In genomic region chr7:70362526-70363170, GRCm38 (mm10) we compare ENCODE assay signal across 7 mouse cellular contexts. TPM values are rescaled to one million over a fixed set of nuclear protein-coding genes. Genes with fewer than 3 reads are reported as not detected.
DNase-seq lines count a peak whose midpoint lies in the region; ATAC-seq and TF ChIP-seq lines count a peak whose summit lies in the region.

No protein-coding gene starts in this region.

- DNase-seq in NIH3T3 (ENCODE audit: low read depth), result peak; percentile 60
- DNase-seq in embryo, embryonic 11 days, result peak; percentile 64
- DNase-seq in liver, embryonic 14.5 days (ENCODE audit: low read depth in 3 of 3, low spot score in 3 of 3), result no peak
- no peak for DNase-seq in urinary bladder, adult 2 months (ENCODE audit: low spot score)
- no peak for DNase-seq in cerebellum, adult 9-10 months

- H3K4me1 ChIP-seq in hindbrain, embryonic 16.5 days (ENCODE audit: control insufficient read depth, insufficient read depth, low read depth, low read length), result no peaks in the 10 kb centered on the region; the same call in 1 of the 2 replicates
- no peaks in the 10 kb centered on the region for H3K4me1 ChIP-seq in liver, embryonic 14.5 days (replicated peaks; ENCODE audit: control insufficient read depth in 2 of 2, insufficient read depth in 2 of 2, low read length in 1 of 2)

- TF ChIP-seq EP300 in liver, embryonic 14.5 days (IDR thresholded peaks at IDR 0.05; ENCODE audit: low read depth), result no peak

- H3K4me2 ChIP-seq in hindbrain, embryonic 16.5 days (ENCODE audit: low read length), result peak overlapping the region; percentile 90
- H3K4me2 ChIP-seq in liver, embryonic 14.5 days (ENCODE audit: low read depth), result peak overlapping the region; percentile 42; the same call in 1 of the 2 replicates

- H3K27me3 ChIP-seq in hindbrain, embryonic 16.5 days (replicated peaks; ENCODE audit: control insufficient read depth, insufficient read depth, low read length), result 0 out of 2 replicates have a peak, but pooled peaks cover 2% of the 10 kb centered on the region
- H3K27me3 ChIP-seq in liver, embryonic 14.5 days (ENCODE audit: control insufficient read depth, insufficient read depth, low read length), result peaks cover 81% of the 10 kb centered on the region

- H3K27ac ChIP-seq in hindbrain, embryonic 16.5 days (ENCODE audit: low read depth, low read length), result peak overlapping the region; percentile 45; the same call in 1 of the 2 replicates
- H3K27ac ChIP-seq in liver, embryonic 14.5 days, result no peak overlapping the region

- H3K4me3 ChIP-seq in hindbrain, embryonic 16.5 days (ENCODE audit: low read length), result peak overlapping the region; percentile 77
- H3K4me3 ChIP-seq in liver, embryonic 14.5 days (ENCODE audit: insufficient read depth in 1 of 2, low read depth in 2 of 2, low read length in 2 of 2), result peak overlapping the region in 1 of 2 experiments; percentile 36; a peak in 1 of 4 replicates

- no peaks in the 10 kb centered on the region for H3K36me3 ChIP-seq in hindbrain, embryonic 16.5 days (ENCODE audit: control insufficient read depth, insufficient read depth, low read length)
- no peaks in the 10 kb centered on the region for H3K36me3 ChIP-seq in liver, embryonic 14.5 days (replicated peaks; ENCODE audit: control insufficient read depth, insufficient read depth, low read depth)

- 11% methylated on average over 12 of the region's 12 CpGs for WGBS in hindbrain, embryonic 16.5 days
- 6% methylated on average over 12 of the region's 12 CpGs for WGBS in liver, embryonic 14.5 days (ENCODE audit: insufficient replicate concordance)

- TF ChIP-seq CTCF in liver, embryonic 14.5 days (IDR thresholded peaks at IDR 0.05; ENCODE audit: low read depth), result no peak

- no peak for ATAC-seq in hindbrain, embryonic 16.5 days
- no peak for ATAC-seq in liver, embryonic 14.5 days (ENCODE audit: insufficient read depth)
- no peak for ATAC-seq in inflammation-experienced regulatory T-cells, adult 6 months

- H3K9ac ChIP-seq in hindbrain, embryonic 16.5 days (ENCODE audit: low read depth, low read length), result peak overlapping the region; percentile 21
- H3K9ac ChIP-seq in liver, embryonic 14.5 days (replicated peaks), result no peak overlapping the region

- no peaks in the 10 kb centered on the region for H3K9me3 ChIP-seq in hindbrain, embryonic 16.5 days (ENCODE audit: control insufficient read depth, low read length)
- H3K9me3 ChIP-seq in liver, embryonic 14.5 days (ENCODE audit: control insufficient read depth, low read length), result no peaks in the 10 kb centered on the region

RNA-seq across cellular contexts. Expression of gene Nr2f2, which starts 3.9 kb away (rescaled TPM):
- polyA plus RNA-seq in hindbrain, embryonic 16.5 days (2015; fragmentation: Nextera tagmentation; extraction: Ambion mirVana), result 63.1 and 68.9 TPM in 2 replicates
- polyA plus RNA-seq in liver, embryonic 14.5 days (2012; rRNA removed), result 10.1 and 12.0 TPM in 2 replicates
- polyA plus RNA-seq in liver, embryonic 14.5 days (2014; fragmentation: Nextera tagmentation; extraction: Ambion mirVana), result 6.3 and 8.5 TPM in 2 replicates
- polyA plus RNA-seq in inflammation-experienced regulatory T-cells, adult 6 months (2017; shearing (Covaris generic)), result under 1 TPM in 1 of 3 experiments, not detected in 2; 0.32 TPM
- 118 and 128 TPM in 2 replicates for polyA plus RNA-seq in urinary bladder, adult 2 months (2012; rRNA removed)

Comparison
In these comparisons a context has a peak if more than half of its experiments do, and no peak if none do; other contexts are left out.
1. DNase-seq: peak in NIH3T3 (single experiment) and embryo, embryonic 11 days (single experiment); none in liver, embryonic 14.5 days (0 of 3), urinary bladder, adult 2 months (single experiment) and cerebellum, adult 9-10 months (single experiment).
2. RNA of gene Nr2f2, which starts 3.9 kb away (polyA plus RNA-seq): 118 to 128 TPM in urinary bladder, adult 2 months, 63.1 to 68.9 TPM in hindbrain, embryonic 16.5 days and 6.3 to 12.0 TPM in liver, embryonic 14.5 days; 0.32 TPM in inflammation-experienced regulatory T-cells, adult 6 months; every median in the first group is over 4 times any median in the second.